Mouse (Mus musculus): ENCODE data around the gene Gata5. TPM values are rescaled to one million over a fixed set of nuclear protein-coding genes. Genes with fewer than 3 reads are reported as not detected.

The Gata5 gene
- polyA plus RNA-seq, 1 experiment: not detected

DNA sequence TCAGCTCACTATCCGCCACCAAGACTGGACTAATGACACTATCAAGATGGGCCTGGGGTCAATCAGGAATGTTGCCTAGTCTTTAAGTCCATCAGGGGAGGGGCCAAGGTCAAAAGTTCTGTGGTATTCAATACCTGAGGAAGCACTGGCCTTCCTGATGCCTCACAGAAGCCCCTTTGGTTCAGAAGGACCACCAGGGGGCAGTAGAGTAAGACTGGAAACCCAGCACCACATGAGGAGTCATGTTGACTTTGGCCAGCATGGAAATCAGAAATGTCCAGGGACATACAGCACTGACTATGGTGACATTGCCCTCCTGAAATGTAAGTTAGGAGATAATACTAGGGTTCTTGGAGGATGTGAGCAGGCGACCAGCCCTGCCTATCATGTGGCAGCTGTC lies 16.2 kb upstream of the Gata5 start:
- Histone ChIP-seq H3K36me3 (ENCODE audit: control insufficient read depth) (no peaks in the 10 kb centered on the region), H3K4me1 (ENCODE audit: control insufficient read depth) (no peaks in the 10 kb centered on the region), H3K27me3 (ENCODE audit: control insufficient read depth) (no peaks in the 10 kb centered on the region), H3K4me3 (replicated peaks) (no peak overlapping the region), H3K9me3 (ENCODE audit: control insufficient read depth, low read length) (no peaks in the 10 kb centered on the region)
- TF ChIP-seq GATA1 (IDR thresholded peaks at IDR 0.05; ENCODE audit: low read length) (no peak), TAL1 (IDR thresholded peaks at IDR 0.05; ENCODE audit: low read length) (no peak)

DNA sequence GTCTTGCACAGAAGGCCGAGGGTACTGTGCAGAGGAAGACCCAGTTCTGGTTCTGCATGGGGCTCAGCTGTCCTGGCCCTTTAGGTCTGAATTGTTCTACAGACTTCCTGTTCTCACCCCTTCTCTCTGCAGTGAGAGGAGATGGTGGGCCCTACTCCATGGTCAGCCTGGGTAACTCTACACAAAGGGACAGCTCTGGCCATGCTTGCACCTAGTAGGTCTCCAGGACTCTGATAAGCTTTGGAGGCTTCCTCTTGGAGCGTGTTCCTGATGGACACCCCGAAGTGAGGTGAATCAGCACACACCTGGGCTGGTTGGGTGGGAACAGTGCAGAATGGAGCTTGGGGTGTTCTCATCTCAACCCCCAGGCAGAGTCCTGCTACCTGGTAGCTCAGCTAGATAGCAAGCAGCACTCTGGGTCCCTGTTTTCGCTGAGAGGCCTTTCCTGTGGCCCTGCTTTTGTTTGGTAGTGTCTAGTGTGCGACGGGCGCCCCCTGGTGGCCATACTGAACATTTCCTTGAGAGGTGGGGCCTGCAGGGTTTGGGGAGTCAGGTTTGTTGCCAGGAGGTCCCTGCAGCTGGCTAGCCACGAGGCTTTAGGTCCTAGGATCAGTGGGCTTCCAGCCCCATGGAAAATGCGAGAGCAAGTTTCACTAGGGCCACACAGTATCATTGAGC lies 12.5 kb upstream of the Gata5 start:
- H3K4me3 ChIP-seq (replicated peaks): no peak overlapping the region
- H3K36me3 ChIP-seq (ENCODE audit: control insufficient read depth): no peaks in the 10 kb centered on the region
- no peaks in the 10 kb centered on the region for H3K9me3 ChIP-seq (ENCODE audit: control insufficient read depth, low read length)
- no peaks in the 10 kb centered on the region for H3K27me3 ChIP-seq (ENCODE audit: control insufficient read depth)
- H3K4me1 ChIP-seq (ENCODE audit: control insufficient read depth): no peaks in the 10 kb centered on the region
- no peak for TF ChIP-seq GATA1 (IDR thresholded peaks at IDR 0.05; ENCODE audit: low read length)
- TF ChIP-seq TAL1 (IDR thresholded peaks at IDR 0.05; ENCODE audit: low read length): no peak

DNA sequence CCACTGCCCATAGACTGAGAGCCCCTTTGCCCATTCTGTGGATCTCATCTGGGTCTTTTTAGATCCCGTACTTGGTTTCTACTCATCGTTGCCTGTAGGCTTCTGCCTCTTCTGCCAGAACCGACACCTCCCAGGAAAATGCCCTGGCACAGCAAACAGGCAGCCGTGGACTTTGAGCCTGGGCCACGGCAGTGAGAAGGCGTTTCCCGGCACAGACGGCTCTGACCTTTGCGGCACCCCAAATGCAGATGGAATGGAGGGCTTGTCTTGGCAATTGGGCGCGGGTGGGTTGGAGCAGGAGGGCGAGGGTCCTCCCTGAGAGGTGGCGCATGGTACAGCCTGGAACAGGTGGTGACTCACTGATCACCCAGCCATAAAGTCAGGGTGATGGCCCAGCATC lies 8.6 kb upstream of the Gata5 start:
- H3K4me1 ChIP-seq (ENCODE audit: control insufficient read depth): no peaks in the 10 kb centered on the region
- no peaks in the 10 kb centered on the region for H3K36me3 ChIP-seq (ENCODE audit: control insufficient read depth)
- 0 out of 2 replicates have a peak, but pooled peaks cover 2% of the 10 kb centered on the region for H3K27me3 ChIP-seq (ENCODE audit: control insufficient read depth)
- no peak for TF ChIP-seq GATA1 (IDR thresholded peaks at IDR 0.05; ENCODE audit: low read length)
- TF ChIP-seq TAL1 (IDR thresholded peaks at IDR 0.05; ENCODE audit: low read length): no peak
- no peaks in the 10 kb centered on the region for H3K9me3 ChIP-seq (ENCODE audit: control insufficient read depth, low read length)
- no peak overlapping the region for H3K4me3 ChIP-seq (replicated peaks)

DNA sequence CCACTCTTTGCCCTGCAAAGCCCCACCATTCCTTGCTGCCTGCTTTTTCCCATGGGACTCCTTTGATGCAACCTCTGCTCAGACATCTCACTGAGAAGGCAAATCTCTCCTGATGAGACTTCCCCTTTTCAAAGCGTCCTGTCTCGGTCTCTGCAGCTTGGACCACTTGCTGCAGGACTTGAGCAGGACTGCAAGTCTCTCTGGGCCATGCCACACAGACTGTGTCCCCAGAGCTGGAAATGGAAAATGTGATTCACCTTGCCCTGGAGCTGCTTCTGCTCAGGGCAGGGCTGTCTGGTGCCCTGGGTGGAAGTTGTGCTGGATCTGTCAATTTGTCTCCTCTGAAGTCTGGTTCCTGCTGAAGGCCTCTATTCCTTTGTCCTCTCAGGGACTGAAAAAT lies 7.7 kb upstream of the Gata5 start:
- no peaks in the 10 kb centered on the region for H3K4me1 ChIP-seq (ENCODE audit: control insufficient read depth)
- TF ChIP-seq GATA1 (IDR thresholded peaks at IDR 0.05; ENCODE audit: low read length) (no peak), TAL1 (IDR thresholded peaks at IDR 0.05; ENCODE audit: low read length) (no peak)
- H3K4me3 ChIP-seq (replicated peaks): no peak overlapping the region
- H3K27me3 ChIP-seq (ENCODE audit: control insufficient read depth): peaks cover 4% of the 10 kb centered on the region
- H3K36me3 ChIP-seq (ENCODE audit: control insufficient read depth): no peaks in the 10 kb centered on the region
- H3K9me3 ChIP-seq (ENCODE audit: control insufficient read depth, low read length): no peaks in the 10 kb centered on the region

DNA sequence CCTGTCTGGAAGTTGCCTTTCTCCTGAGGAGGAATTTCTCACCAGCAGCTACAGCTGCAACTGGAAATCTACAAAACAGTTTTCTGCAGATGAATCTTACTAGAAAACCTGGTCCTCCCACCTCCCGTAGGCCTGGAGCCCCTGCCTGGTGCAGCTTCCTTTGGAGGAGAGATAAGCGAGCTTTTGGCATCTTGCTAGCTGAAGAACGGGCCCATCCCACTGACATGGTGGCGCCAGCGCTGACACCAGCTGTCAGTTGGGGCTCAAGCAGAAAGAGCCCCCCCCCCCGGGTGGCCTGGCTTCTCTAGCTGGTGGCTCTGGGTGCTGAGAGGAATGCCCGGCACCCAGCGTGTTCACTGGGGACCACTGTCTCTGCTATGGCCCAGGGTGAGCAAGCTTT lies 6.7 kb upstream of the Gata5 start:
- Histone ChIP-seq H3K4me1 (ENCODE audit: control insufficient read depth) (no peaks in the 10 kb centered on the region), H3K9me3 (ENCODE audit: control insufficient read depth, low read length) (no peaks in the 10 kb centered on the region), H3K27me3 (ENCODE audit: control insufficient read depth) (peaks cover 12% of the 10 kb centered on the region), H3K4me3 (replicated peaks) (no peak overlapping the region), H3K36me3 (ENCODE audit: control insufficient read depth) (no peaks in the 10 kb centered on the region)
- no peak for TF ChIP-seq TAL1 (IDR thresholded peaks at IDR 0.05; ENCODE audit: low read length)
- TF ChIP-seq GATA1 (IDR thresholded peaks at IDR 0.05; ENCODE audit: low read length): no peak

DNA sequence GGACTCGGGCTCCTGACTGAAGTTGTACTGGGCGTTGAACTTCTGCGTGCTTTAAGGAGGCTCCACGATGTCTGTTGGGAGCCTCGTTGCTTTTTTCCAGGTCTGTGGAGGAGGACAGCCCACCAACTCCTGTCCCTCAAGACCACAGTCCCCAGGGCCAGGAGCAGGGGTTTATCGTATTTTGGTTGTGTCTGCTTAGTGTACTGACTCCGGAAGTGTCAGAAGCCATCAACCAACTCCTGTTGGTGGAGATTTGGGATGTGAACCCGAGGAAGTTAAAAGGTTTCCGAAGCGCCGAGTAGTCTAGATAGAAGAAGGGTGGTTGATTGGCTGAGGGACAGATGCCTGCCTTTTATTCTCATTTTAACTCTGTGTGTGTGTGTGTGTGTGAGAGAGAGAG lies 5.4 kb upstream of the Gata5 start:
- Histone ChIP-seq H3K36me3 (ENCODE audit: control insufficient read depth) (no peaks in the 10 kb centered on the region), H3K9me3 (ENCODE audit: control insufficient read depth, low read length) (no peaks in the 10 kb centered on the region), H3K4me3 (replicated peaks) (no peak overlapping the region), H3K4me1 (ENCODE audit: control insufficient read depth) (no peaks in the 10 kb centered on the region), H3K27me3 (ENCODE audit: control insufficient read depth) (peaks cover 25% of the 10 kb centered on the region)
- TF ChIP-seq GATA1 (IDR thresholded peaks at IDR 0.05; ENCODE audit: low read length) (no peak), TAL1 (IDR thresholded peaks at IDR 0.05; ENCODE audit: low read length) (no peak)

DNA sequence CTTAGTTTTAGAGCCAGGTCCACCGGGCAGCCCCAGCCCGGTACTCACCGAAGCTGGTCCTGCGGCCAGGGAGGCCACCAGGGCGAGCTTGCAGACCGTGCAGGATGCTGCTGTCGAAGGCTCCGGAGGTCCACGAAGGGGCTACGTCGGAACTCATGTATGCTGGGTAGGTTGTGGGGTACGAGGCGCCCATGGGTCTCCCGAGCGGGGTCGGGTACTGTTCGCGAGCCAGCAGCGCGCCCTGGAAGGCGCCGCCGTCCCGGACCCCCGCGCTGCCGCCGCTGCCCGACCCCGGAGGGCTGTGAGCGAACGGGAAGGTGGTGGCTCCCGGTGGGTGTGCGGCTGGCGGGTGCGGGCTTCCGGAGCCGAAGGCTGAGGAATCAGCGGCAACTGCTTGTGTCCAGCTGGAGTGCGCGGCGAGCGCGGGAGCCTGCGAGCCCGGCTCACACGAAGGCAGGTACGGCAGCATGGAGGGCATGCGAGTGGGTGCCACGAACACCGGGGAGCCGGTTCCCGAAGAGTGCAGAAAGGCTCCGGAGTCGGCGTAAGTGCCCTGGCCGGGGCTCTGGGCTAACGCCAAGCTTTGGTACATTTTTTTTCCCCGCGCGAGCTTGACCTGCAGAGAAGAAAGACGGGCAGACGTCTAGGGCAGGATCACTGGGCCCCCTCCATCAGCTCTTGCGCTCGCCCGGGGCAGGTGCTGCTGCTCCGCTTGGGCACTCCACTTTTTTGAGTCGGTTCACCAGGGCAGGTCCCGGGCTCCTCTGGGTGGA lies 535 bp downstream of the Gata5 start:
- H3K9me3 ChIP-seq (ENCODE audit: control insufficient read depth, low read length): no peaks in the 10 kb centered on the region
- no peaks in the 10 kb centered on the region for H3K4me1 ChIP-seq (ENCODE audit: control insufficient read depth)
- no peaks in the 10 kb centered on the region for H3K36me3 ChIP-seq (ENCODE audit: control insufficient read depth)
- peaks cover 55% of the 10 kb centered on the region for H3K27me3 ChIP-seq (ENCODE audit: control insufficient read depth)
- peak overlapping the region; percentile 28 for H3K4me3 ChIP-seq (replicated peaks)
- TF ChIP-seq TAL1 (IDR thresholded peaks at IDR 0.05; ENCODE audit: low read length) (no peak), GATA1 (IDR thresholded peaks at IDR 0.05; ENCODE audit: low read length) (no peak)

DNA sequence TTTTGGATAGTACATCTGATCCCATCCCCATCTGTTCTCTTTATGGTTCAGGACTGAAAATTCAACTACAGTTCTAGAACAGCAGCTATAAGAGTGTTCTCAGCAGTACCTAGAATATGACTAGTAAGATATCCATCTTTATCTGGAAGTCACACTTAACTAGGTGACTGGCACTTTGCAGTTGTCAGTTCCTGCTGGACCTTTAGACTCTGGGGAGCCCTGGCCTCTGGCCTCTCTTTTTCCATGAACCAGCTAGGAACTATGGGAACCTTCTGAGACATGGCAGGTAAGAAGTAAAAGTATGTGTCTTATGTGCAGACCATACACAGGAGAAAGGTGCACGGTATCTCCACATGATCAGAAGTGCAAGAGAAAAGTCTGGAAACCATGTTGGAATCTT lies 5.0 kb downstream of the Gata5 start:
- Histone ChIP-seq H3K36me3 (ENCODE audit: control insufficient read depth) (no peaks in the 10 kb centered on the region), H3K27me3 (ENCODE audit: control insufficient read depth) (peaks cover 27% of the 10 kb centered on the region), H3K4me1 (ENCODE audit: control insufficient read depth) (no peaks in the 10 kb centered on the region), H3K4me3 (replicated peaks) (no peak overlapping the region), H3K9me3 (ENCODE audit: control insufficient read depth, low read length) (no peaks in the 10 kb centered on the region)
- TF ChIP-seq TAL1 (IDR thresholded peaks at IDR 0.05; ENCODE audit: low read length) (no peak), GATA1 (IDR thresholded peaks at IDR 0.05; ENCODE audit: low read length) (no peak)

DNA sequence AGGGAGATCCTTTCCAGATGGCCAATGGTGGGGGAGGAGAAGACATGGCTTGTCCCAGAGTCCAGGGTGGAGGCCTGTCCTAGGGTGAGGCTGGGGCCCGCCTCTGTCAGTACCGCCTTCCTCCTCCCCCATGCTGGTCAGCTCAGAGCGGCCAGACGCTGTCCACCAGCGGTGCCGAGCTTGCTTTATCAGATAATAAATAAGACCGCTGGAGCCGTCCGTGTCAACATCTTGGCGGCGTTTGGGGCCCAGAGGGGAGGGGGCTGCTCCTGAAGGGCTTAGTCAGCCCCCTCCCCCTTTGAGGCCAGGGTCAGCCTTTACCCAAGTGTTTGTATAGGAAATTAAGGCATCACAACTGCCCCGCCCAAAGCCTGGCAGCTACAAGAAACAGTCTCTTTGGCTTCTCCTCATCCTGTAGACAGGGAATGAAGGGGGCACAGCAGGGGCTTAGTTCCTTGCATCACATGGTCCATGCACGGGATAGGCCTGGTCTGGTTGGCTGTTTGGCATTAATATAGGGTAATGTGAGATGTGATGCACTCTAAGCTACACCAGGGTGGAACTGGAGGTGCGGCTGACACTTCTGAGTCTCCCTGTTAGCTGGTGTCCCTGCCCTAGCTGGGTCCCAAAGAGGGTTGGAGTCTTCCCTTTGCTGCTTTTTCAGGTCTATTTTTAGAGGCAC lies 11.7 kb downstream of the Gata5 start:
- H3K4me3 ChIP-seq (replicated peaks): no peak overlapping the region
- no peaks in the 10 kb centered on the region for H3K4me1 ChIP-seq (ENCODE audit: control insufficient read depth)
- H3K27me3 ChIP-seq (ENCODE audit: control insufficient read depth): no peaks in the 10 kb centered on the region

More for the DNA sequence above, 11.7 kb downstream of the Gata5 start:
- Histone ChIP-seq H3K36me3 (ENCODE audit: control insufficient read depth) (no peaks in the 10 kb centered on the region), H3K9me3 (ENCODE audit: control insufficient read depth, low read length) (no peaks in the 10 kb centered on the region)
- TF ChIP-seq GATA1 (IDR thresholded peaks at IDR 0.05; ENCODE audit: low read length) (no peak), TAL1 (IDR thresholded peaks at IDR 0.05; ENCODE audit: low read length) (no peak)

Data from erythroblast, embryonic 14.5 days (primary cell).